9 mouse cellular contexts compared by ENCODE assay signal in the genomic region with DNA sequence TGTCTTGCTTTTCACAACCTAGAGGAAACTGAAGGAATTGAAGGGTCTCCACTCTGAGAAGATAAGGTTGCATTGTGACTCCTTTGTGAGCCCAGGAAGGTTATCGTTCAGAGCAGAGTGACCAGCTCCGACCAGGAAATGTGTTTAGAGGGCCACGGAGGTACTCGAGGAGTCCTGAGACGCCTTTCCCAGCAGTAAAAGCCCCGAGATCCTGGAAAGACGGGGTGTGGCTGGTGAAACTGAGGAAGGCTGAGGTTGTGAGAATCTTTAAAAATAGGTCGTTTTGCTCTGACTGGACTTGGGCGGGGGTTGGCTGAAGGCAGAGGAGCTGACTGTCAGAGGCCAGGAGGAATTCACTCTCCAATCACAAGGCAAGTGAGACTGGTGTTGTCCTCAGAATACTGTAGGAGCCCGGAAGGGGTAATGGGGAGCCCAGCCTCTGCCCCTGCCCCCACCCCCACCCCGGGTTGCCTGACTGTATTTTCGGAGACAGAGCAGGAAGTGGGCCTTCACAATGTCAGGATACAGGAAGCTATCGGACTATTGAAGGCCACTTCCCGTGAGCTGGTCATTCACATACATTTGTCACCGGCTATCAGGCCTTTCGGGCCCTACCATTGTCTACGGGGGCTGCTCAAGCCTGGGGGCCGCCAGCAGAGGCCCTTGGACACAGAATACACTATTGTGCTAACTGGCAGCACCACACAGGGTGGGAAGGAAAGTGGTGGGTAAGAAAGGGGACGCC. TPM values are rescaled to one million over a fixed set of nuclear protein-coding genes. Genes with fewer than 3 reads are reported as not detected.
A peak's percentile ranks its signal among the peaks of the same experiment; 100 is the strongest.
DNase-seq lines count a peak whose midpoint lies in the region; ATAC-seq and TF ChIP-seq lines count a peak whose summit lies in the region.
"Had no signal": no experiment of that assay in that cellular context is flagged by ENCODE, and none has a peak within 500 bp of the region (broad histone marks: within the 10 kb centered on the region; RNA-seq: fewer than 3 reads in every experiment).

No protein-coding gene starts in this region.

- intact Hi-C loops in heart, postnatal 25 days (cut with DNase I), result no loop called here
- intact Hi-C loops in heart, adult 2 months (cut with DNase I), result no loop called here

- WGBS in heart, adult 2 months, result 37% methylated on average over 19 of the region's 19 CpGs
- 60% methylated on average over 19 of the region's 19 CpGs for WGBS in kidney, embryonic 15.5 days

- no peak for TF ChIP-seq CTCF in heart, adult 2 months (IDR thresholded peaks at IDR 0.05)

- TF ChIP-seq EP300 in heart, adult 2 months (IDR thresholded peaks at IDR 0.05; ENCODE audit: insufficient read depth, low read depth, low read length), result no peak

- H3K4me3 ChIP-seq in heart, adult 2 months, result no peak overlapping the region
- H3K4me3 ChIP-seq in kidney, embryonic 15.5 days (replicated peaks), result no peak overlapping the region

- H3K36me3 ChIP-seq in heart, adult 2 months (ENCODE audit: control insufficient read depth, insufficient read depth, low read length), result no peaks in the 10 kb centered on the region; the same call in 1 of the 2 replicates
- no peaks in the 10 kb centered on the region for H3K36me3 ChIP-seq in kidney, embryonic 15.5 days

- no peaks in the 10 kb centered on the region for H3K27me3 ChIP-seq in heart, adult 2 months (ENCODE audit: control insufficient read depth, insufficient read depth, low read length)
- H3K27me3 ChIP-seq in kidney, embryonic 15.5 days, result peaks cover 12% of the 10 kb centered on the region

- H3K9ac ChIP-seq in heart, adult 2 months (ENCODE audit: low read depth, low read length), result no peak overlapping the region
- no peak overlapping the region for H3K9ac ChIP-seq in kidney, embryonic 15.5 days

- no peak overlapping the region for H3K4me2 ChIP-seq in kidney, embryonic 15.5 days

- ATAC-seq in kidney, embryonic 15.5 days (replicated peaks; ENCODE audit: low FRiP score), result peak; percentile 56; the same call in 1 of the 2 replicates
- ATAC-seq in erythroblast, adult 5-6 weeks (replicated peaks; ENCODE audit: low FRiP score, poor library complexity, severe bottlenecking), result no peak
- ATAC-seq: inflammation-experienced regulatory T-cells, adult 6 months had no signal

- DNase-seq in heart, adult 18-20 months, result peak; percentile 19 to 37
- no peak for DNase-seq in heart, postnatal 25 days (ENCODE audit: low spot score)
- DNase-seq in heart, adult 2 months, result peak; percentile 44 to 45
- peak; percentile 76 for DNase-seq in lung, postnatal 10 days
- DNase-seq in ovary, postnatal 36 days (ENCODE audit: low spot score), result no peak
- DNase-seq in layer of hippocampus, adult 18-20 months (ENCODE audit: low spot score in 2 of 2), result no peak

- no peak for TF ChIP-seq POLR2A in heart, adult 2 months (IDR thresholded peaks at IDR 0.05; ENCODE audit: insufficient read depth, low read depth, low read length)

- peaks cover 8% of the 10 kb centered on the region for H3K4me1 ChIP-seq in heart, adult 2 months (ENCODE audit: control insufficient read depth, insufficient read depth, low read length)
- H3K4me1 ChIP-seq in kidney, embryonic 15.5 days, result 0 out of 2 replicates have a peak, but pooled peaks cover 8% of the 10 kb centered on the region

- peak overlapping the region; percentile 73 for H3K27ac ChIP-seq in heart, adult 2 months
- peak overlapping the region; percentile 57 for H3K27ac ChIP-seq in kidney, embryonic 15.5 days

- no peaks in the 10 kb centered on the region for H3K9me3 ChIP-seq in kidney, embryonic 15.5 days (replicated peaks)

- H3K79me2 ChIP-seq in heart, adult 2 months (replicated peaks; ENCODE audit: control insufficient read depth, insufficient read depth, low read length), result no peaks in the 10 kb centered on the region

RNA-seq across cellular contexts. Expression of a gene that starts 20.0 kb away (rescaled TPM):
- total RNA-seq in heart, adult 18-20 months (2021), result 10 to 100 TPM; 54.9 to 61.9 TPM
- total RNA-seq in heart, postnatal 25 days (2021), result 10 to 100 TPM; 49.2 to 50.6 TPM
- total RNA-seq in heart, adult 2 months (2021), result 10 to 100 TPM; 50.3 to 51.6 TPM
- 43.3 and 47.7 TPM in 2 replicates for polyA plus RNA-seq in heart, adult 2 months (2012; rRNA removed)
- polyA plus RNA-seq in kidney, embryonic 15.5 days (2015; fragmentation: Nextera tagmentation; extraction: Ambion mirVana), result 65.6 and 66.3 TPM in 2 replicates
- total RNA-seq in erythroblast, adult 5-6 weeks (2015; ENCODE audit: low replicate concordance), result 4.8 and 11.1 TPM in 2 replicates
- total RNA-seq in erythroblast, adult 5-6 weeks (2017; ENCODE audit: low replicate concordance), result 4.7 and 4.9 TPM in 2 replicates
- total RNA-seq in layer of hippocampus, adult 18-20 months (2021), result 10 to 100 TPM; 49.3 to 51.7 TPM

RNA-seq across cellular contexts. Expression of a gene that starts 50.2 kb away (rescaled TPM):
- total RNA-seq in heart, adult 18-20 months (2021), result 1 to 10 TPM; 7.2 to 7.8 TPM
- total RNA-seq in heart, postnatal 25 days (2021), result 10 to 100 TPM; 11.1 to 12.5 TPM
- 10 to 100 TPM; 12.2 to 12.4 TPM for total RNA-seq in heart, adult 2 months (2021)
- polyA plus RNA-seq in heart, adult 2 months (2012; rRNA removed), result 25.1 and 28.7 TPM in 2 replicates
- 24.9 and 30.5 TPM in 2 replicates for polyA plus RNA-seq in kidney, embryonic 15.5 days (2015; fragmentation: Nextera tagmentation; extraction: Ambion mirVana)
- total RNA-seq in erythroblast, adult 5-6 weeks (2015; ENCODE audit: low replicate concordance), result not detected in 2 replicates
- total RNA-seq in erythroblast, adult 5-6 weeks (2017; ENCODE audit: low replicate concordance), result not detected in 2 replicates
- 1 to 10 TPM; 1.5 to 1.7 TPM for total RNA-seq in layer of hippocampus, adult 18-20 months (2021)

Comparison
In these comparisons a context has a peak if more than half of its experiments do, and no peak if none do; other contexts are left out.
1. DNase-seq: peak in heart, adult 18-20 months (2 of 2), heart, adult 2 months (2 of 2) and lung, postnatal 10 days (single experiment); none in heart, postnatal 25 days (single experiment), ovary, postnatal 36 days (single experiment) and layer of hippocampus, adult 18-20 months (0 of 2).
2. RNA of a gene that starts 20.0 kb away (total RNA-seq): 54.9 to 61.9 TPM in heart, adult 18-20 months, 49.3 to 51.7 TPM in layer of hippocampus, adult 18-20 months, 50.3 to 51.6 TPM in heart, adult 2 months and 49.2 to 50.6 TPM in heart, postnatal 25 days; 4.7 to 11.1 TPM in erythroblast, adult 5-6 weeks; every median in the first group is over 4 times any median in the second.